8 mouse cellular contexts compared by ENCODE assay signal in the genomic region with DNA sequence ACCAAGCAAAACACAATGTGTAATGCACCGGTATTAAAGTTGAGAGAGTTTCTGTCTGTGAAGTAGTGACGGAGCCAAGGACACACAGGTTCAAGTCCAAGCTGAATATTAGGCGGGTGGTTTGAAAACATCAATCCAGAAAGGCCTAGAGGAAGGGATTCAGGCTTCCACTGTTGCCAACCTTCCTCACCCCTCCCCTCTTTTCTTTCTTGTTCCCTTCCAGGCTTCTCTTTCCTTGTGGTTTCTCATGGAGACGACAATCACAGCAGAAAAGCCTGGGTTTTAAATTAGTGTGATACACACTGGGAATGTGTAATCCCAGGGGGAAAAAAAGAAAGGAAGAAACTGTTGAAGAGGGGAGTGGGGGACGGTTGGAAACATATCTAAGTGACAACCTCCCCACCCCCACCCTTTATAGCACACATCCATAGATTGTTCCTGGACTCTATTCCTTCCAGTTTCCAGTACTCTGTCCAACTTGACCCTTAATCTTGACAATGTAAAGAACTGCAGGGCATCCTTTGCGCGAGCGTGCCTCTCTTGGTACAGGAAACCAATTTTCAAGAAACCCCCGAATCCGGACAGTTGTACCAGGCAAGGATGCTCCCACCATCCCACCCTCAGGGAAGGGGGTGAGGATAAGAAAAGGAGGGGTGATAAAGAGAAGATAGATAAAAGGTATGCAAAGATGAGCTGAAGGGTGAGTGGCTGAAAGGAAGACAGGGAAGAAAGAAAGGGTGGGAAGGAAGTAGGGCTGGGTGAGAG. TPM values are rescaled to one million over a fixed set of nuclear protein-coding genes. Genes with fewer than 3 reads are reported as not detected.
DNase-seq lines count a peak whose midpoint lies in the region; ATAC-seq and TF ChIP-seq lines count a peak whose summit lies in the region.

No protein-coding gene starts in this region.

- peak; percentile 13 for ATAC-seq in embryonic facial prominence, embryonic 11.5 days (replicated peaks; ENCODE audit: insufficient number of reproducible peaks, low FRiP score, low TSS enrichment, low read depth)
- ATAC-seq in hindbrain, embryonic 13.5 days (ENCODE audit: low FRiP score) = peak; percentile 40
- ATAC-seq in midbrain, postnatal 0 days (ENCODE audit: low FRiP score) = peak; percentile 5; the same call in 1 of the 2 replicates

- H3K27me3 ChIP-seq in embryonic facial prominence, embryonic 11.5 days (ENCODE audit: control insufficient read depth, insufficient read depth, low read length) = no peaks in the 10 kb centered on the region
- no peaks in the 10 kb centered on the region for H3K27me3 ChIP-seq in hindbrain, embryonic 13.5 days
- no peaks in the 10 kb centered on the region for H3K27me3 ChIP-seq in midbrain, postnatal 0 days (ENCODE audit: insufficient read depth, low read length)
- no peaks in the 10 kb centered on the region for H3K27me3 ChIP-seq in thymus, adult 2 months (ENCODE audit: control insufficient read depth, insufficient read depth, low read length)

- peak overlapping the region; percentile 79 for H3K4me2 ChIP-seq in embryonic facial prominence, embryonic 11.5 days (ENCODE audit: low read depth, low read length)
- H3K4me2 ChIP-seq in hindbrain, embryonic 13.5 days = peak overlapping the region; percentile 66
- H3K4me2 ChIP-seq in midbrain, postnatal 0 days (ENCODE audit: low read depth, low read length, poor library complexity, severe bottlenecking) = peak overlapping the region; percentile 56

- H3K27ac ChIP-seq in left cerebral cortex, adult 2 months = peak overlapping the region; percentile 95
- no peak overlapping the region for H3K27ac ChIP-seq in embryonic facial prominence, embryonic 11.5 days (replicated peaks; ENCODE audit: low read depth, low read length)
- peak overlapping the region; percentile 98 for H3K27ac ChIP-seq in hindbrain, embryonic 13.5 days
- H3K27ac ChIP-seq in midbrain, postnatal 0 days (ENCODE audit: low read depth, low read length) = peak overlapping the region; percentile 90
- H3K27ac ChIP-seq in thymus, adult 2 months (ENCODE audit: control insufficient read depth, insufficient read depth, low read length) = no peak overlapping the region

- TF ChIP-seq POLR2A in thymus, adult 2 months (IDR thresholded peaks at IDR 0.05; ENCODE audit: control insufficient read depth, extremely low read depth, insufficient read depth, low read length, poor library complexity) = no peak

- intact Hi-C loops in left cerebral cortex, adult 2 months (cut with DNase I) = loop anchor here (5.0 kb wide), 5 partner anchors 41 to 349 kb away; no protein-coding TSS in a partner anchor
- intact Hi-C loops in left cerebral cortex, postnatal 14 days (cut with DNase I) = loop anchor here (5.0 to 10.0 kb wide), 4 partner anchors 114 to 349 kb away; no protein-coding TSS in a partner anchor

- no peaks in the 10 kb centered on the region for H3K4me1 ChIP-seq in embryonic facial prominence, embryonic 11.5 days (ENCODE audit: control insufficient read depth, insufficient read depth, low read length)
- peaks cover 42% of the 10 kb centered on the region for H3K4me1 ChIP-seq in hindbrain, embryonic 13.5 days (replicated peaks)
- H3K4me1 ChIP-seq in midbrain, postnatal 0 days (ENCODE audit: insufficient read depth, low read length) = peaks cover 6% of the 10 kb centered on the region; the same call in 1 of the 2 replicates
- H3K4me1 ChIP-seq in thymus, adult 2 months (replicated peaks; ENCODE audit: control insufficient read depth, insufficient read depth, low read length) = no peaks in the 10 kb centered on the region

- peak in 1 of 2 experiments; percentile 18 for DNase-seq in left cerebral cortex, adult 2 months (ENCODE audit: extremely low spot score in 1 of 2, low spot score in 2 of 2)
- DNase-seq in left cerebral cortex, postnatal 14 days (ENCODE audit: low spot score in 2 of 2) = no peak
- DNase-seq in embryonic facial prominence, embryonic 11.5 days (ENCODE audit: low spot score) = no peak
- DNase-seq in midbrain, postnatal 0 days (ENCODE audit: low spot score) = peak; percentile 26
- no peak for DNase-seq in thymus, adult 2 months
- DNase-seq in kidney, postnatal 4 days = no peak
- DNase-seq in T-cell, adult 2 months (ENCODE audit: low spot score) = no peak

- H3K36me3 ChIP-seq in embryonic facial prominence, embryonic 11.5 days (replicated peaks; ENCODE audit: control insufficient read depth, insufficient read depth, low read depth, low read length) = no peaks in the 10 kb centered on the region
- H3K36me3 ChIP-seq in hindbrain, embryonic 13.5 days = no peaks in the 10 kb centered on the region
- H3K36me3 ChIP-seq in midbrain, postnatal 0 days (ENCODE audit: insufficient read depth, low read length) = no peaks in the 10 kb centered on the region
- no peaks in the 10 kb centered on the region for H3K36me3 ChIP-seq in thymus, adult 2 months (ENCODE audit: control insufficient read depth, insufficient read depth, low read length)

- WGBS in embryonic facial prominence, embryonic 11.5 days = 22% methylated on average over 10 of the region's 10 CpGs
- WGBS in hindbrain, embryonic 13.5 days = 10% methylated on average over 10 of the region's 10 CpGs
- 5% methylated on average over 10 of the region's 10 CpGs for WGBS in midbrain, postnatal 0 days
- 28% methylated on average over 10 of the region's 10 CpGs for WGBS in thymus, adult 2 months

- H3K4me3 ChIP-seq in left cerebral cortex, adult 2 months = peak overlapping the region; percentile 81
- H3K4me3 ChIP-seq in embryonic facial prominence, embryonic 11.5 days (ENCODE audit: low read depth, low read length) = peak overlapping the region; percentile 55
- H3K4me3 ChIP-seq in hindbrain, embryonic 13.5 days = peak overlapping the region; percentile 65
- peak overlapping the region; percentile 74 for H3K4me3 ChIP-seq in midbrain, postnatal 0 days (ENCODE audit: low read depth, low read length)
- H3K4me3 ChIP-seq in thymus, adult 2 months (ENCODE audit: control insufficient read depth, insufficient read depth, low read length) = no peak overlapping the region

- no peak for TF ChIP-seq CTCF in left cerebral cortex, adult 2 months (IDR thresholded peaks at IDR 0.05)
- TF ChIP-seq CTCF in midbrain, postnatal 0 days (IDR thresholded peaks at IDR 0.05) = no peak
- TF ChIP-seq CTCF in thymus, adult 2 months (IDR thresholded peaks at IDR 0.05; ENCODE audit: borderline replicate concordance, control insufficient read depth, extremely low read depth, insufficient read depth, low read length, poor library complexity) = no peak

- H3K9me3 ChIP-seq in embryonic facial prominence, embryonic 11.5 days (replicated peaks; ENCODE audit: control insufficient read depth, low read length) = no peaks in the 10 kb centered on the region
- no peaks in the 10 kb centered on the region for H3K9me3 ChIP-seq in hindbrain, embryonic 13.5 days
- no peaks in the 10 kb centered on the region for H3K9me3 ChIP-seq in midbrain, postnatal 0 days (ENCODE audit: low read length)

- H3K9ac ChIP-seq in embryonic facial prominence, embryonic 11.5 days (replicated peaks; ENCODE audit: low read length) = peak overlapping the region; percentile 64
- H3K9ac ChIP-seq in hindbrain, embryonic 13.5 days = peak overlapping the region; percentile 81
- H3K9ac ChIP-seq in midbrain, postnatal 0 days (replicated peaks; ENCODE audit: low read length, poor library complexity, severe bottlenecking) = peak overlapping the region; percentile 75

RNA-seq across cellular contexts. Expression of a gene that starts 0.8 kb away (rescaled TPM):
- 100 to 1,000 TPM; 112 to 114 TPM for total RNA-seq in left cerebral cortex, adult 2 months (2021)
- 100 to 1,000 TPM; 136 to 140 TPM for total RNA-seq in left cerebral cortex, postnatal 14 days (2021)
- polyA plus RNA-seq in embryonic facial prominence, embryonic 11.5 days (2014; fragmentation: Nextera tagmentation; extraction: Ambion mirVana) = 13.7 and 18.4 TPM in 2 replicates
- 136 TPM in 2 replicates for polyA plus RNA-seq in hindbrain, embryonic 13.5 days (2015; fragmentation: Nextera tagmentation; extraction: Ambion mirVana)
- total RNA-seq in midbrain, postnatal 0 days (2014; rRNA removed) = 208 and 258 TPM in 2 replicates
- polyA plus RNA-seq in midbrain, postnatal 0 days (2015; fragmentation: Nextera tagmentation; extraction: Ambion mirVana) = 105 and 108 TPM in 2 replicates
- polyA plus RNA-seq in thymus, adult 2 months (2012; rRNA removed) = 0.18 and 0.70 TPM in 2 replicates

Comparison
In these comparisons a context has a peak if more than half of its experiments do, and no peak if none do; other contexts are left out.
1. H3K27ac ChIP-seq: peak in left cerebral cortex, adult 2 months (single experiment), hindbrain, embryonic 13.5 days (single experiment) and midbrain, postnatal 0 days (single experiment); none in embryonic facial prominence, embryonic 11.5 days (single experiment) and thymus, adult 2 months (single experiment).
2. Peak in every context shown above with its lines, with median percentiles within 50 percentile points of each other: ATAC-seq, H3K4me2 ChIP-seq and H3K9ac ChIP-seq.